Mouse (Mus musculus): ENCODE measurements at regions not wholly inside any gene's neighbourhood (a gene's known extent, or its start where the extent isn't known, plus 50 kb on each side); places are given as distances from the start of the nearest gene placed in this dataset.

- no peaks in the 10 kb centered on the region for H3K36me3 ChIP-seq (replicated peaks in 1 of 2; ENCODE audit: control insufficient read depth in 1 of 2, insufficient read depth in 1 of 2, low read length in 1 of 2)
- H3K9me3 ChIP-seq (replicated peaks; ENCODE audit: low read length) = peaks cover 9% of the 10 kb centered on the region
- H3K4me1 ChIP-seq (ENCODE audit: control insufficient read depth in 1 of 2, insufficient read depth in 2 of 2) = peaks cover 5 to 26% of the 10 kb centered on the region in 2 experiments; a peak in 3 of 4 replicates
- in situ Hi-C loops (cut with MboI; ENCODE audit: low pct_ligation_motif_present, low pct_unique_long_range_greater_than_20kb, low sequenced_read_pairs) = no loop called here
- DNase-seq (ENCODE audit: extremely low read depth) = no peak
- H3K4me2 ChIP-seq (ENCODE audit: insufficient read depth, low read depth, poor library complexity, severe bottlenecking) = no peak overlapping the region
- no peaks in the 10 kb centered on the region for H3K27me3 ChIP-seq (replicated peaks)
- dilution Hi-C loops (cut with MboI; ENCODE audit: extremely low pct_ligation_motif_present, extremely low pct_unique_long_range_greater_than_20kb, low sequenced_read_pairs) = no loop called here
- no peaks in the 10 kb centered on the region for H3K79me2 ChIP-seq (replicated peaks; ENCODE audit: control insufficient read depth, extremely low read depth, insufficient read depth, poor library complexity, severe bottlenecking)
- H3K4me3 ChIP-seq (replicated peaks in 1 of 3; ENCODE audit: low read depth in 2 of 3, low read length in 2 of 3, poor library complexity in 1 of 3) = no peak overlapping the region
- no peak for TF ChIP-seq NRF1 (IDR thresholded peaks at IDR 0.05; ENCODE audit: low read depth, low read length)
- no peak for TF ChIP-seq MEF2A (IDR thresholded peaks at IDR 0.05; ENCODE audit: borderline replicate concordance, low read depth, low read length)
- TF ChIP-seq POLR2A (IDR thresholded peaks at IDR 0.05; ENCODE audit: low read depth, low read length) = no peak
- no peak for TF ChIP-seq ETS1 (conservative IDR thresholded peaks at IDR 0.05; ENCODE audit: low read depth, low read length)
- TF ChIP-seq GABPA (IDR thresholded peaks at IDR 0.05; ENCODE audit: insufficient replicate concordance, low read depth, low read length) = no peak
- TF ChIP-seq NELFE (IDR thresholded peaks at IDR 0.05; ENCODE audit: low read depth, low read length) = no peak
- no peak for TF ChIP-seq TBP (conservative IDR thresholded peaks at IDR 0.05; ENCODE audit: low read depth, low read length)
- no peak for TF ChIP-seq UBTF (IDR thresholded peaks at IDR 0.05; ENCODE audit: low read depth, low read length)
- TF ChIP-seq KAT2A (IDR thresholded peaks at IDR 0.05; ENCODE audit: insufficient replicate concordance, low read length) = no peak
- TF ChIP-seq EP300 (IDR thresholded peaks at IDR 0.05; ENCODE audit: low read length) = no peak
- no peak for TF ChIP-seq CHD2 (IDR thresholded peaks at IDR 0.05; ENCODE audit: low read length)
- TF ChIP-seq RAD21 (IDR thresholded peaks at IDR 0.05; ENCODE audit: low read depth, low read length) = no peak
- TF ChIP-seq SIN3A (IDR thresholded peaks at IDR 0.05; ENCODE audit: low read length) = no peak
- TF ChIP-seq CHD1 (IDR thresholded peaks at IDR 0.05; ENCODE audit: low read depth, low read length) = no peak
- no peak for TF ChIP-seq CTCF (conservative IDR thresholded peaks at IDR 0.05 in 1 of 2, IDR thresholded peaks at IDR 0.05 in 1 of 2; ENCODE audit: low read depth in 2 of 2, low read length in 2 of 2)
- TF ChIP-seq MAZ (IDR thresholded peaks at IDR 0.05; ENCODE audit: low read depth, low read length) = no peak
- TF ChIP-seq POLR2AphosphoS2 (IDR thresholded peaks at IDR 0.05; ENCODE audit: low read depth, low read length) = no peak
- TF ChIP-seq RCOR1 (conservative IDR thresholded peaks at IDR 0.05; ENCODE audit: low read depth, low read length) = no peak
- H3K9ac ChIP-seq (ENCODE audit: insufficient read depth, low read depth) = no peak overlapping the region
- H3K27ac ChIP-seq (ENCODE audit: insufficient read depth, low read depth) = no peak overlapping the region
Measured at GRCm38 (mm10) chr5:103264903-103265302, 53.8 kb upstream of the Mapk10 start.

- no peak overlapping the region for H3K9ac ChIP-seq (ENCODE audit: insufficient read depth, low read depth)
- DNase-seq (ENCODE audit: extremely low read depth) = peak; percentile 93
- no peak overlapping the region for H3K4me3 ChIP-seq (replicated peaks in 1 of 3; ENCODE audit: low read depth in 2 of 3, low read length in 2 of 3, poor library complexity in 1 of 3)
- H3K4me1 ChIP-seq (ENCODE audit: control insufficient read depth in 1 of 2, insufficient read depth in 2 of 2) = peaks cover 3 to 28% of the 10 kb centered on the region in 2 experiments; a peak in 3 of 4 replicates
- H3K36me3 ChIP-seq (replicated peaks in 1 of 2; ENCODE audit: control insufficient read depth in 1 of 2, insufficient read depth in 1 of 2, low read length in 1 of 2) = no peaks in the 10 kb centered on the region
- in situ Hi-C loops (cut with MboI; ENCODE audit: low pct_ligation_motif_present, low pct_unique_long_range_greater_than_20kb, low sequenced_read_pairs) (no loop called here), dilution Hi-C loops (cut with MboI; ENCODE audit: extremely low pct_ligation_motif_present, extremely low pct_unique_long_range_greater_than_20kb, low sequenced_read_pairs) (no loop called here)
- H3K4me2 ChIP-seq (ENCODE audit: insufficient read depth, low read depth, poor library complexity, severe bottlenecking) = no peak overlapping the region
- no peak overlapping the region for H3K27ac ChIP-seq (ENCODE audit: insufficient read depth, low read depth)
- H3K9me3 ChIP-seq (replicated peaks; ENCODE audit: low read length) = peaks cover 9% of the 10 kb centered on the region
- no peaks in the 10 kb centered on the region for H3K79me2 ChIP-seq (replicated peaks; ENCODE audit: control insufficient read depth, extremely low read depth, insufficient read depth, poor library complexity, severe bottlenecking)
- H3K27me3 ChIP-seq (replicated peaks) = no peaks in the 10 kb centered on the region
- TF ChIP-seq MEF2A (IDR thresholded peaks at IDR 0.05; ENCODE audit: borderline replicate concordance, low read depth, low read length) = 0 out of 2 replicates have a peak, but pooled peaks have one; percentile 20
- peak; percentile 65; the same call in 1 of the 2 replicates for TF ChIP-seq MAFK (IDR thresholded peaks at IDR 0.05; ENCODE audit: insufficient replicate concordance, low read length)
- no peak for TF ChIP-seq ZKSCAN1 (IDR thresholded peaks at IDR 0.05; ENCODE audit: borderline replicate concordance, low read depth, low read length)
- peak; percentile 62; the same call in 1 of the 2 replicates for TF ChIP-seq MAZ (IDR thresholded peaks at IDR 0.05; ENCODE audit: low read depth, low read length)
- no peak for TF ChIP-seq CTCF (conservative IDR thresholded peaks at IDR 0.05 in 1 of 2, IDR thresholded peaks at IDR 0.05 in 1 of 2; ENCODE audit: low read depth in 2 of 2, low read length in 2 of 2)
- TF ChIP-seq GABPA (IDR thresholded peaks at IDR 0.05; ENCODE audit: insufficient replicate concordance, low read depth, low read length) = no peak
- peak; percentile 82 for TF ChIP-seq EP300 (IDR thresholded peaks at IDR 0.05; ENCODE audit: low read length)
- TF ChIP-seq SIN3A (IDR thresholded peaks at IDR 0.05; ENCODE audit: low read length) = no peak; the same call in 1 of the 2 replicates
- TF ChIP-seq UBTF (IDR thresholded peaks at IDR 0.05; ENCODE audit: low read depth, low read length) = no peak
- TF ChIP-seq CHD1 (IDR thresholded peaks at IDR 0.05; ENCODE audit: low read depth, low read length) = no peak
- peak; percentile 67; the same call in 1 of the 2 replicates for TF ChIP-seq JUN (IDR thresholded peaks at IDR 0.05; ENCODE audit: insufficient read depth, low read depth, low read length)
- no peak for TF ChIP-seq USF2 (conservative IDR thresholded peaks at IDR 0.05; ENCODE audit: low read depth, low read length)
- TF ChIP-seq TBP (conservative IDR thresholded peaks at IDR 0.05; ENCODE audit: low read depth, low read length) = no peak
- no peak for TF ChIP-seq ZC3H11A (IDR thresholded peaks at IDR 0.05; ENCODE audit: low read depth, low read length)
- peak; percentile 80 for TF ChIP-seq BHLHE40 (IDR thresholded peaks at IDR 0.05; ENCODE audit: low read depth, low read length)
- no peak for TF ChIP-seq MYC (IDR thresholded peaks at IDR 0.05; ENCODE audit: low read depth, low read length)
- TF ChIP-seq ETS1 (conservative IDR thresholded peaks at IDR 0.05; ENCODE audit: low read depth, low read length) = peak; percentile 90
- no peak for TF ChIP-seq KAT2A (IDR thresholded peaks at IDR 0.05; ENCODE audit: insufficient replicate concordance, low read length)
- no peak for TF ChIP-seq ZMIZ1 (IDR thresholded peaks at IDR 0.05; ENCODE audit: low read depth, low read length)
- peak; percentile 45; the same call in 1 of the 2 replicates for TF ChIP-seq CHD2 (IDR thresholded peaks at IDR 0.05; ENCODE audit: low read length)
- TF ChIP-seq IRF4 (IDR thresholded peaks at IDR 0.05; ENCODE audit: low read depth, low read length) = peak; percentile 39; the same call in 1 of the 2 replicates
- TF ChIP-seq ELF1 (IDR thresholded peaks at IDR 0.05; ENCODE audit: low read depth, low read length) = no peak
- TF ChIP-seq TCF12 (IDR thresholded peaks at IDR 0.05; ENCODE audit: low read depth, low read length) = peak; percentile 65; the same call in 1 of the 2 replicates
- no peak for TF ChIP-seq HCFC1 (IDR thresholded peaks at IDR 0.05; ENCODE audit: low read depth, low read length)
Measured at GRCm38 (mm10) chr5:103261406-103261805, 50.3 kb upstream of the Mapk10 start.

Measured in CH12.LX (cell line).